Mouse (Mus musculus): ENCODE measurements around the gene Gm49387.

DNA sequence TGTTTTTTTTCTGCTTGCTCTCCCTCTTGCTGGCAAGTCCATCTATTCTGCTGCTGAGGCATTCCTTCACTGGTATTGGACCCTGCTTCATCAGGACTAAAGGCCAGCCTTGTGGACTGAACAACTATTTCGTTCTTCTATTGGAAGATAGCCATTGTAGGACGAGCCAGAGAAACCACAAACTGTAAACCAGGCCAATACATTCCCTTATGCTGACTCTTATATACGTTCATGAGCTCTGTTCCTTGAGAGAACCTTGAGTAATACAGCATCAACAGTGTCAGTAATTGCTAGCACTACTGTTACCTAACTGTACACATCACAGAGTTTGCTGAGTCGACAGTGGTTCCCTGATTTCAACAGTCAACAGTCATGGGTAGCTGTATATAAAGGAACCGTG lies 27.0 kb downstream of the Gm49387 start:
- TF ChIP-seq POLR2A (IDR thresholded peaks at IDR 0.05; ENCODE audit: borderline replicate concordance, extremely low read depth, insufficient read depth, insufficient read length, poor library complexity, severe bottlenecking) = no peak
- TF ChIP-seq CTCF (IDR thresholded peaks at IDR 0.05; ENCODE audit: borderline replicate concordance, extremely low read depth, insufficient read depth, insufficient read length) = no peak
